Comparison of ENCODE assay signal across 11 mouse cellular contexts in genomic region chr6:99193697-99194096, GRCm38 (mm10).
DNase-seq lines count a peak whose midpoint lies in the region; ATAC-seq and TF ChIP-seq lines count a peak whose summit lies in the region.
"Had no signal": no experiment of that assay in that cellular context is flagged by ENCODE, and none has a peak within 500 bp of the region (broad histone marks: within the 10 kb centered on the region; RNA-seq: fewer than 3 reads in every experiment).

No protein-coding gene starts in this region.

- no peak for TF ChIP-seq CTCF in midbrain, postnatal 0 days (IDR thresholded peaks at IDR 0.05)

- 36% methylated on average over 8 of the region's 8 CpGs for WGBS in intestine, embryonic 15.5 days
- WGBS in midbrain, postnatal 0 days, result 64% methylated on average over 8 of the region's 8 CpGs

- no peaks in the 10 kb centered on the region for H3K9me3 ChIP-seq in intestine, embryonic 15.5 days
- H3K9me3 ChIP-seq in midbrain, postnatal 0 days (ENCODE audit: low read length), result no peaks in the 10 kb centered on the region
- H3K9me3 ChIP-seq: liver, embryonic 15.5 days had no signal

- H3K27ac ChIP-seq in intestine, embryonic 15.5 days, result no peak overlapping the region
- H3K27ac ChIP-seq in midbrain, postnatal 0 days (ENCODE audit: low read depth, low read length), result no peak overlapping the region
- H3K27ac ChIP-seq: liver, embryonic 15.5 days had no signal

- no peaks in the 10 kb centered on the region for H3K36me3 ChIP-seq in intestine, embryonic 15.5 days
- H3K36me3 ChIP-seq in midbrain, postnatal 0 days (ENCODE audit: insufficient read depth, low read length), result no peaks in the 10 kb centered on the region
- H3K36me3 ChIP-seq: liver, embryonic 15.5 days had no signal

- H3K4me1 ChIP-seq in intestine, embryonic 15.5 days (replicated peaks), result peaks cover 20% of the 10 kb centered on the region; the same call in 1 of the 2 replicates
- 0 out of 2 replicates have a peak, but pooled peaks cover 6% of the 10 kb centered on the region for H3K4me1 ChIP-seq in midbrain, postnatal 0 days (ENCODE audit: insufficient read depth, low read length)

- peak; percentile 24 for DNase-seq in heart, adult 8-10 months (ENCODE audit: low spot score)
- no peak for DNase-seq in heart, adult 9 months (ENCODE audit: low spot score in 2 of 2)
- DNase-seq in adrenal gland, postnatal 10 days, result peak; percentile 32
- peak; percentile 50 for DNase-seq in lung, postnatal 14 days
- DNase-seq in adipocyte (ENCODE audit: low spot score), result no peak
- DNase-seq in layer of hippocampus, postnatal 25 days (ENCODE audit: extremely low spot score in 1 of 2, low spot score in 1 of 2), result no peak
- no peak for DNase-seq in midbrain, postnatal 0 days (ENCODE audit: low spot score)
- DNase-seq: cerebellum, postnatal 14 days had no signal

- no peak overlapping the region for H3K4me3 ChIP-seq in intestine, embryonic 15.5 days (replicated peaks)
- no peak overlapping the region for H3K4me3 ChIP-seq in midbrain, postnatal 0 days (ENCODE audit: low read depth, low read length)
- H3K4me3 ChIP-seq: liver, embryonic 15.5 days had no signal

- no peaks in the 10 kb centered on the region for H3K27me3 ChIP-seq in intestine, embryonic 15.5 days (replicated peaks)
- H3K27me3 ChIP-seq in midbrain, postnatal 0 days (ENCODE audit: insufficient read depth, low read length), result no peaks in the 10 kb centered on the region
- H3K27me3 ChIP-seq: liver, embryonic 15.5 days had no signal

- no peak overlapping the region for H3K4me2 ChIP-seq in intestine, embryonic 15.5 days (replicated peaks)
- no peak overlapping the region for H3K4me2 ChIP-seq in midbrain, postnatal 0 days (ENCODE audit: low read depth, low read length, poor library complexity, severe bottlenecking)
- H3K4me2 ChIP-seq: liver, embryonic 15.5 days had no signal

- H3K9ac ChIP-seq in intestine, embryonic 15.5 days, result no peak overlapping the region
- H3K9ac ChIP-seq in midbrain, postnatal 0 days (replicated peaks; ENCODE audit: low read length, poor library complexity, severe bottlenecking), result no peak overlapping the region
- H3K9ac ChIP-seq: liver, embryonic 15.5 days had no signal

- peak; percentile 72 for ATAC-seq in intestine, embryonic 15.5 days
- no peak for ATAC-seq in midbrain, postnatal 0 days (ENCODE audit: low FRiP score)
- ATAC-seq: midbrain, embryonic 16.5 days had no signal

Comparison
In these comparisons a context has a peak if more than half of its experiments do, and no peak if none do; other contexts are left out.
1. DNase-seq: peak in heart, adult 8-10 months (single experiment), adrenal gland, postnatal 10 days (single experiment) and lung, postnatal 14 days (single experiment); none in heart, adult 9 months (0 of 2), adipocyte (single experiment), layer of hippocampus, postnatal 25 days (0 of 2) and midbrain, postnatal 0 days (single experiment).